Mouse (Mus musculus): ENCODE results near the gene Dynlt1c. TPM values are rescaled to one million over a fixed set of nuclear protein-coding genes. Genes with fewer than 3 reads are reported as not detected.

Gene Dynlt1c
- 51.8 and 60.9 TPM in 2 replicates for polyA plus RNA-seq (2012; rRNA removed)

GRCm38 (mm10) chr17:6601204-6601911 lies at the start of gene Dynlt1c:
Gene Dynlt1c, plus strand, starts transcription at chr17:6601671.

GRCm38 (mm10) chr17:6655567-6656281 lies 54.3 kb downstream of the Dynlt1c start, which contains the start of gene Dynlt1f:
Gene Dynlt1f, minus strand, starts transcription at chr17:6655900.

GRCm38 (mm10) chr17:6658801-6659200 lies 57.3 kb downstream of the Dynlt1c start, which contains the start of gene Sytl3:
Gene Sytl3, plus strand, starts transcription at chr17:6659093.

Other genes with a start within 250 kb of the Dynlt1c start
- 718 and 809 TPM in 2 replicates for gene Dynlt1b, start 171.6 kb upstream of the Dynlt1c start, polyA plus RNA-seq (2012; rRNA removed)
- 199 and 205 TPM in 2 replicates for gene Dynlt1f, start 54.2 kb downstream of the Dynlt1c start, polyA plus RNA-seq (2012; rRNA removed)
- 0.39 and 0.43 TPM in 2 replicates for gene Sytl3, start 57.4 kb downstream of the Dynlt1c start, polyA plus RNA-seq (2012; rRNA removed)
- 28.3 and 31.5 TPM in 2 replicates for gene Ezr, start 181.1 kb downstream of the Dynlt1c start, polyA plus RNA-seq (2012; rRNA removed)

Measured in central nervous system, embryonic 18 days (tissue).